ENCODE assay signal across 7 mouse cellular contexts in the genomic region with DNA sequence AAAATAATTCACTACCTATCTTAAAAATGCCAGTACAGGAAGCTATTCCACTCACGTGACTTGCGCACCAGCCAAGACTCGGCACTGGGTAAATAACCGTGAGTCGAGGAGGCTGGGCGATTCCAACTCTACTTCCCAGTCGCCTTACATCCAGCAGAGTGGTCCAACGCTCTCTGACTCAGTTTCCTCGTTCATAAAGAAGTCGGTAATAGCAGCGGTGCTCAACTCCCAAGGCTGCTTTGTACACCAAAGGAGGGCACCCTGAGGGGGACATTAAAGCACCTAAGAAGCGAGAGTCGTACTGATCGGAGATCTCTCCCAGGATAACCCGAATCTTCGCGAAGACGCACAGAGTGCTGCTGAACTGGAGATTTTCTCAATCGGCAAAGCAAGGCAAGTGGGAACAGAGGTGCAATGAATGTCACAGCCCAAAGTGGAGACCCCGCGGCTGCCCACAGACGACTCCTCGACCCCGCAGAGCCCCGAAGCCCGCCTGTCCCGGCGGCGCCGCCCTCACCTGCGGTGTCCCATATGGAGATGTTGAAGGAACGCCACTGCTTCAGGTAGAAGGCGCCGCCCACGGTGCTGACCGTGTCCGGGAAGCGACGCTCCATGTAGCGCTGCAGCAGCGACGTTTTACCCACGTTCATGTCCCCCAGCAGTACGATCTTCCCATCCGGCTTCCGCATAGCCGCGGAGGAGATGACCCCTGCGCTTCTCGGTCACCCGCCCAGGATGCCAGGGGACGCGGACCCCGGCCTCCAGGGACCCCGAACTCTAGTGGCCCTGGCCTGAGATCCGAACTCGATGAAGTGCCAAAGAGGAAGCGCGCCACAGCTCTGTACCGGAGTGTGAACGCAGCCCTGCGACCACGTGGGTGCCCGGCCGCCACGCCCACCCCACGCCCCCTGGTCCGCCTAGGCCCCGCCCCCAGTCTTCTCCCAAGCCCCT. TPM values are rescaled to one million over a fixed set of nuclear protein-coding genes. Genes with fewer than 3 reads are reported as not detected.
A peak's percentile ranks its signal among the peaks of the same experiment; 100 is the strongest.
DNase-seq lines count a peak whose midpoint lies in the region; ATAC-seq and TF ChIP-seq lines count a peak whose summit lies in the region.

A gene (minus strand): TSS at position 900 of the 951 bp plus-strand sequence.

- H3K36me3 ChIP-seq in CH12.LX (replicated peaks in 1 of 2; ENCODE audit: control insufficient read depth in 1 of 2, insufficient read depth in 1 of 2, low read length in 1 of 2), result peaks cover 0 to 9% of the 10 kb centered on the region in 2 experiments
- H3K36me3 ChIP-seq in forebrain, embryonic 12.5 days (replicated peaks), result no peaks in the 10 kb centered on the region
- H3K36me3 ChIP-seq in megakaryocyte, embryonic 14.5 days (replicated peaks; ENCODE audit: low read length), result no peaks in the 10 kb centered on the region

- in situ Hi-C loops in CH12.LX (cut with MboI; ENCODE audit: low pct_ligation_motif_present, low pct_unique_long_range_greater_than_20kb, low sequenced_read_pairs), result no loop called here

- no peak within 1 kb of the TSS for H3K27ac ChIP-seq in CH12.LX (ENCODE audit: insufficient read depth, low read depth)
- no peak within 1 kb of the TSS for H3K27ac ChIP-seq in forebrain, embryonic 12.5 days

- no peak for TF ChIP-seq RAD21 in CH12.LX (IDR thresholded peaks at IDR 0.05; ENCODE audit: low read depth, low read length)

- H3K4me2 ChIP-seq in CH12.LX (ENCODE audit: insufficient read depth, low read depth, poor library complexity, severe bottlenecking), result peak within 1 kb of the TSS; percentile 89
- peak within 1 kb of the TSS; percentile 88 for H3K4me2 ChIP-seq in forebrain, embryonic 12.5 days

- peak; percentile 63 for TF ChIP-seq POLR2A in CH12.LX (IDR thresholded peaks at IDR 0.05; ENCODE audit: low read depth, low read length)

- peaks cover 37% of the 10 kb centered on the region for H3K27me3 ChIP-seq in CH12.LX (replicated peaks)
- H3K27me3 ChIP-seq in forebrain, embryonic 12.5 days, result peaks cover 91% of the 10 kb centered on the region
- H3K27me3 ChIP-seq in megakaryocyte, embryonic 14.5 days (replicated peaks), result peaks cover 90% of the 10 kb centered on the region

- peak within 1 kb of the TSS; percentile 68 to 80 (median 71) for H3K4me3 ChIP-seq in CH12.LX (replicated peaks in 1 of 3; ENCODE audit: low read depth in 2 of 3, low read length in 2 of 3, poor library complexity in 1 of 3)
- peak within 1 kb of the TSS; percentile 49 for H3K4me3 ChIP-seq in forebrain, embryonic 12.5 days (replicated peaks)
- H3K4me3 ChIP-seq in megakaryocyte, embryonic 14.5 days (replicated peaks), result peak within 1 kb of the TSS; percentile 97

- TF ChIP-seq CTCF in CH12.LX (conservative IDR thresholded peaks at IDR 0.05 in 1 of 2, IDR thresholded peaks at IDR 0.05 in 1 of 2; ENCODE audit: low read depth in 2 of 2, low read length in 2 of 2), result no peak

- TF ChIP-seq EP300 in CH12.LX (IDR thresholded peaks at IDR 0.05; ENCODE audit: low read length), result no peak

- dilution Hi-C loops in CH12.LX (cut with MboI; ENCODE audit: extremely low pct_ligation_motif_present, extremely low pct_unique_long_range_greater_than_20kb, low sequenced_read_pairs), result no loop called here

- under 1% methylated on average over 69 of the region's 69 CpGs for WGBS in forebrain, embryonic 12.5 days

- peaks cover 14 to 36% of the 10 kb centered on the region in 2 experiments for H3K4me1 ChIP-seq in CH12.LX (ENCODE audit: control insufficient read depth in 1 of 2, insufficient read depth in 2 of 2)
- H3K4me1 ChIP-seq in forebrain, embryonic 12.5 days, result peaks cover 28% of the 10 kb centered on the region
- peaks cover 61% of the 10 kb centered on the region for H3K4me1 ChIP-seq in megakaryocyte, embryonic 14.5 days

- H3K9ac ChIP-seq in CH12.LX (ENCODE audit: insufficient read depth, low read depth), result peak within 1 kb of the TSS; percentile 76
- H3K9ac ChIP-seq in forebrain, embryonic 12.5 days, result peak within 1 kb of the TSS; percentile 41; the same call in 1 of the 2 replicates

- H3K9me3 ChIP-seq in CH12.LX (replicated peaks; ENCODE audit: low read length), result no peaks in the 10 kb centered on the region
- no peaks in the 10 kb centered on the region for H3K9me3 ChIP-seq in forebrain, embryonic 12.5 days
- H3K9me3 ChIP-seq in megakaryocyte, embryonic 14.5 days, result no peaks in the 10 kb centered on the region

- H3K79me2 ChIP-seq in CH12.LX (replicated peaks; ENCODE audit: control insufficient read depth, extremely low read depth, insufficient read depth, poor library complexity, severe bottlenecking), result peaks cover 15% of the 10 kb centered on the region; the same call in 1 of the 2 replicates

- peak; percentile 61 for DNase-seq in CH12.LX (ENCODE audit: extremely low read depth)
- DNase-seq in ZHBTc4 (ENCODE audit: low read depth, low spot score), result peak; percentile 76
- peak; percentile 44 for DNase-seq in heart, postnatal 25 days (ENCODE audit: low spot score)
- peak; percentile 91 to 93 for DNase-seq in kidney, postnatal 4 days
- DNase-seq in spleen, postnatal 36 days (ENCODE audit: low spot score in 2 of 2), result peak; percentile 38 to 44

- peak; percentile 82 for ATAC-seq in forebrain, embryonic 12.5 days (ENCODE audit: low FRiP score)

- intact Hi-C loops in heart, postnatal 25 days (cut with DNase I), result no loop called here

TF ChIP-seq in CH12.LX, 34 proteins besides CTCF, POLR2A, EP300 and RAD21:
- 0 out of 2 replicates have a peak, but pooled peaks have one; percentile 31 for TF ChIP-seq NRF1 (IDR thresholded peaks at IDR 0.05; ENCODE audit: low read depth, low read length)
- no peak for TF ChIP-seq MAFK (IDR thresholded peaks at IDR 0.05; ENCODE audit: insufficient replicate concordance, low read length)
- TF ChIP-seq JUND (conservative IDR thresholded peaks at IDR 0.05; ENCODE audit: low read depth, low read length), result no peak
- TF ChIP-seq JUN (IDR thresholded peaks at IDR 0.05; ENCODE audit: insufficient read depth, low read depth, low read length), result no peak
- peak; percentile 95 for TF ChIP-seq MXI1 (IDR thresholded peaks at IDR 0.05; ENCODE audit: low read depth, low read length)
- no peak; the same call in 1 of the 2 replicates for TF ChIP-seq HCFC1 (IDR thresholded peaks at IDR 0.05; ENCODE audit: low read depth, low read length)
- no peak for TF ChIP-seq SMC3 (IDR thresholded peaks at IDR 0.05; ENCODE audit: low read depth, low read length)
- TF ChIP-seq PAX5 (IDR thresholded peaks at IDR 0.05; ENCODE audit: low read length), result no peak
- TF ChIP-seq MYC (IDR thresholded peaks at IDR 0.05; ENCODE audit: low read depth, low read length), result no peak
- no peak for TF ChIP-seq KAT2A (IDR thresholded peaks at IDR 0.05; ENCODE audit: insufficient replicate concordance, low read length)
- TF ChIP-seq USF2 (conservative IDR thresholded peaks at IDR 0.05; ENCODE audit: low read depth, low read length), result peak; percentile 71
- 0 out of 2 replicates have a peak, but pooled peaks have one; percentile 60 for TF ChIP-seq UBTF (IDR thresholded peaks at IDR 0.05; ENCODE audit: low read depth, low read length)
- no peak; the same call in 1 of the 2 replicates for TF ChIP-seq ETS1 (conservative IDR thresholded peaks at IDR 0.05; ENCODE audit: low read depth, low read length)
- TF ChIP-seq NELFE (IDR thresholded peaks at IDR 0.05; ENCODE audit: low read depth, low read length), result peak; percentile 62; the same call in 1 of the 2 replicates
- no peak for TF ChIP-seq ZNF384 (IDR thresholded peaks at IDR 0.05; ENCODE audit: low read depth, low read length)
- peak; percentile 77 for TF ChIP-seq USF1 (IDR thresholded peaks at IDR 0.05; ENCODE audit: low read depth, low read length)
- TF ChIP-seq MAX (IDR thresholded peaks at IDR 0.05; ENCODE audit: low read length), result peak; percentile 83
- TF ChIP-seq CHD2 (IDR thresholded peaks at IDR 0.05; ENCODE audit: low read length), result no peak
- no peak for TF ChIP-seq E2F4 (IDR thresholded peaks at IDR 0.05; ENCODE audit: insufficient replicate concordance, low read depth, low read length)
- no peak for TF ChIP-seq IRF4 (IDR thresholded peaks at IDR 0.05; ENCODE audit: low read depth, low read length)
- TF ChIP-seq POLR2AphosphoS2 (IDR thresholded peaks at IDR 0.05; ENCODE audit: low read depth, low read length), result no peak
- TF ChIP-seq TBP (conservative IDR thresholded peaks at IDR 0.05; ENCODE audit: low read depth, low read length), result no peak
- no peak for TF ChIP-seq MAZ (IDR thresholded peaks at IDR 0.05; ENCODE audit: low read depth, low read length)
- TF ChIP-seq ZC3H11A (IDR thresholded peaks at IDR 0.05; ENCODE audit: low read depth, low read length), result no peak
- peak; percentile 56 for TF ChIP-seq ELF1 (IDR thresholded peaks at IDR 0.05; ENCODE audit: low read depth, low read length)
- peak; percentile 97 for TF ChIP-seq BHLHE40 (IDR thresholded peaks at IDR 0.05; ENCODE audit: low read depth, low read length)
- no peak for TF ChIP-seq ZMIZ1 (IDR thresholded peaks at IDR 0.05; ENCODE audit: low read depth, low read length)
- no peak for TF ChIP-seq ZKSCAN1 (IDR thresholded peaks at IDR 0.05; ENCODE audit: borderline replicate concordance, low read depth, low read length)
- TF ChIP-seq SIN3A (IDR thresholded peaks at IDR 0.05; ENCODE audit: low read length), result peak; percentile 69
- peak; percentile 58 for TF ChIP-seq TCF12 (IDR thresholded peaks at IDR 0.05; ENCODE audit: low read depth, low read length)
- no peak for TF ChIP-seq GABPA (IDR thresholded peaks at IDR 0.05; ENCODE audit: insufficient replicate concordance, low read depth, low read length)
- 0 out of 2 replicates have a peak, but pooled peaks have one; percentile 43 for TF ChIP-seq MEF2A (IDR thresholded peaks at IDR 0.05; ENCODE audit: borderline replicate concordance, low read depth, low read length)
- no peak for TF ChIP-seq RCOR1 (conservative IDR thresholded peaks at IDR 0.05; ENCODE audit: low read depth, low read length)
- no peak for TF ChIP-seq CHD1 (IDR thresholded peaks at IDR 0.05; ENCODE audit: low read depth, low read length)
TF ChIP-seq in CH12.LX: peak in this region for 12.

RNA-seq across cellular contexts. Expression of the gene that starts here (rescaled TPM):
- total RNA-seq in CH12.LX (2012; rRNA removed) (18.2 and 23.2 TPM in 2 replicates), CH12.LX (2014; rRNA removed) (19.0 and 22.8 TPM in 2 replicates)
- polyA plus RNA-seq in CH12.LX (2012; ENCODE audit: insufficient read length, low read depth), result 12.8 and 17.2 TPM in 2 replicates
- polyA plus RNA-seq in forebrain, embryonic 12.5 days (2016; fragmentation: Nextera tagmentation; extraction: Ambion mirVana), result 0.36 and 0.74 TPM in 2 replicates
- 10 to 100 TPM; 24.3 to 27.3 TPM for total RNA-seq in heart, postnatal 25 days (2021)
- polyA plus RNA-seq in megakaryocyte, embryonic 14.5 days (2012; ENCODE audit: insufficient read depth, low replicate concordance), result 13.3 TPM in 1 of 2 replicates, not detected in the other

Comparison
In these comparisons a context has a peak if more than half of its experiments do, and no peak if none do; other contexts are left out.
1. Peak in ATAC-seq, H3K4me3 ChIP-seq, H3K9ac ChIP-seq and H3K4me2 ChIP-seq in forebrain, embryonic 12.5 days; RNA of the gene not detected or under 1 TPM.
2. DNase-seq: peak in every context shown above with its lines; median percentile 92 in kidney, postnatal 4 days; 76 in ZHBTc4; 61 in CH12.LX; 44 in heart, postnatal 25 days; 41 in spleen, postnatal 36 days.